Mouse (Mus musculus) R1 (cell line): ENCODE data around the gene Ptp4a2.
"Not testable (repeated sequence)": the region's sequence is repeated elsewhere in the genome, so short reads cannot be mapped to it uniquely, and the experiment has no call there.

Source experiments
- DNase-seq: peaks from one replicate; pipeline ENCODE4 v3.0.0-alpha.2; 2018; ENCODE audit warnings: low read depth, low spot score

Ptp4a2 gene

DNA sequence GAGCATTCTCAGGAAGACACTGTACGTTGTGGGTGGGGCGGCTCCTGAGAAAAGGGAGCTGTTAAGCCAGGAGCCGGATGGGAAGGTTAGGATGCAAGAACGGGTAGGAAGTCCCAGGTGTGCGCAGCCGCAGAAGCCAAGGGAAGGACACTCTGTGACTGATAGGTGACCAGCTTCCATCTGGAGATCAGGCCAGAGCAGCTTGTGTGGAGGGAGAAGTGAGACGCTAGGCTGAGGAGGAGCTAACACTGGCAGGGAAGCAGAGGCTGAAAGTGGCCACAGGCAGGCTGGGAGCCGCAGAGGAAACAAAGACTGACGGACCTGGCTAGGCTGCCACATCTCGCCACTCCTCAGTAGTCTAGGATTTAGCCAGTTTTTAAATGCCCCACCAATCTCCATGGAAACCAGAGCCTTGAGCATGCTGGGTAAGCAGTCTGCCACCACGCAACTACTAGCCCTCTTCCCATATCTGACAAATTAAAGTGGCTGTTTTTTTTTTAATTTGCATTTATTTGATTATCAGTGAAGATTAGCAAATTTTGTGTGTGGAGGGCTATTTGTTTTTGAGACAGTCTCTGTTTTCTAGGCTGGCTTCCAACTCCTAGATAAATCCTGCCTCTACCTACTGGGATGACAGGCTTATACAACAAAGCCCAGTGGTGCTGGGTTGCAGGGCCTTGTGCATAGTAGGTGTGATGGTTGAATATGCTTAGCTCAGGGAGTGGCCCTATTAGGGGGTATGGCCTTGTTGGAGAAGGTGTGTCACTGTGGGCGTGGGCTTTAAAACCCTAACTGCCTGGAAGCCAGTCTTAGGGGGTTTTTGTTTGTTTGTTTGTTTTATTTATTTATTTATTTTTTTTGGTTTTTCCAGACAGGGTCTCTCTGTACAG lies 73.3 kb downstream of the Ptp4a2 start:
- DNase-seq, result peak; percentile 91

- DNase-seq, result peak; percentile 63
These were observed 78.6 kb downstream of the Ptp4a2 start for GRCm38 (mm10) chr4:129889661-129890060.

DNA sequence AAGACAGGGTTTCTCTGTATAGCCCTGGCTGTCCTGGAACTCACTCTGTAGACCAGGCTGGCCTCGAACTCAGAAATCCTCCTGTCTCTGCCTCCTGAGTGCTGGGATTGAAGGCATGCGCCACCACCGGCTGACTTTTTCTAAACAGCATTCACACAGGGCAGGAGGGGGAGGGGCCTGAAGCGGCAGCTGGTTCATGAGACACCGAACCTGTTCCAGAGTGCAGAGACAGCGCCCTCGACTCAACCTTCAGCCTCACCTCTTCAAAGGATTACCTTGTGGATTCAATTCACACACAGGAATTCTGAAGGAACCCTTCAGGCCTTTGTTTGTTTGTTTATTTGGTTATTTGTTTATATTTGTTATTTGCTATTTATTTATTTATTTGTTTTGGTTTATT lies 79.1 kb downstream of the Ptp4a2 start:
- DNase-seq, result peak; percentile 79

DNA sequence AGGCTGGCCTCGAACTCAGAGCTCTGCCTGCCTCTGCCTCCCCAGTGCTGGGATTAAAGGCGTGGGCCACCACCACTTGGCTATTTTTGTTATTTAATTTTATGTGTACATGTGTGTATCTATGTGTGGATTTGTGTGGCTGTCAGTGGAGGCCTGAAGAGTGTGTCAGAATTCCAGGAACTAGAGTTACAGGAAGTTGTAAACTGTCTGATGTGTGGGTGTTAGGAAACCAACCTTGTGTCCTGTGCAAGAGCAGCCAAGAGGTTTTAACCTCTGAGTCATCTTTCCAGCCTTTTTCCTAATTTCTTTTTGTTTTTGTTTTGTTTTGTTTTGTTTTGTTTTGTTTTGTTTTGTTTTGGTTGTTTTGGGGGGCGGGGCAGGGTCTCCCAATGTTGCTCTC lies 83.8 kb downstream of the Ptp4a2 start:
- no peak for DNase-seq

- not testable (repeated sequence) for DNase-seq
These were observed 87.8 kb downstream of the Ptp4a2 start for GRCm38 (mm10) chr4:129898815-129899214.
